Mouse (Mus musculus): ENCODE data around the gene Dennd4a.

- TF ChIP-seq POLR2A (IDR thresholded peaks at IDR 0.05; ENCODE audit: insufficient read depth, low read depth, low read length) (no peak), CTCF (IDR thresholded peaks at IDR 0.05; ENCODE audit: insufficient read depth, low read depth, low read length) (no peak)
Measured at GRCm38 (mm10) chr9:64803373-64804214, 7.5 kb upstream of the Dennd4a start.
